Mouse (Mus musculus): ENCODE results near the gene Pwwp2a.

Pwwp2a gene

GRCm38 (mm10) chr11:43712178-43712577 lies 30.4 kb downstream of the Pwwp2a start:
- intact Hi-C loops (cut with DNase I): no loop called here

- intact Hi-C loops (cut with DNase I): no loop called here
These were observed 41.6 kb downstream of the Pwwp2a start for GRCm38 (mm10) chr11:43723411-43723810.

GRCm38 (mm10) chr11:43727796-43728195 lies 46.0 kb downstream of the Pwwp2a start:
- intact Hi-C loops (cut with DNase I): no loop called here

GRCm38 (mm10) chr11:43728737-43729301 lies 47.0 kb downstream of the Pwwp2a start:
- intact Hi-C loops (cut with DNase I): no loop called here

- intact Hi-C loops (cut with DNase I): no loop called here
These were observed 65.7 kb downstream of the Pwwp2a start, which contains the start of gene Ttc1 for GRCm38 (mm10) chr11:43747233-43748226. Gene Ttc1 (minus strand): TSS chr11:43748008.

GRCm38 (mm10) chr11:43751542-43751941 lies 69.7 kb downstream of the Pwwp2a start:
- intact Hi-C loops (cut with DNase I): no loop called here

- intact Hi-C loops (cut with DNase I): no loop called here
These were observed 72.8 kb downstream of the Pwwp2a start for GRCm38 (mm10) chr11:43754568-43754967.

- intact Hi-C loops (cut with DNase I): no loop called here
These were observed 73.6 kb downstream of the Pwwp2a start for GRCm38 (mm10) chr11:43755411-43755810.

GRCm38 (mm10) chr11:43758436-43758835 lies 76.6 kb downstream of the Pwwp2a start:
- intact Hi-C loops (cut with DNase I): no loop called here

- intact Hi-C loops (cut with DNase I): loop anchor here (10.0 kb wide), 1 partner anchor 688 kb away; no protein-coding TSS in a partner anchor
These were observed 85.3 kb downstream of the Pwwp2a start for GRCm38 (mm10) chr11:43766922-43767648.

- intact Hi-C loops (cut with DNase I): loop anchor here (10.0 kb wide), 1 partner anchor 687 kb away; no protein-coding TSS in a partner anchor
These were observed 86.0 kb downstream of the Pwwp2a start for GRCm38 (mm10) chr11:43767749-43768148.

GRCm38 (mm10) chr11:43770110-43770509 lies 88.3 kb downstream of the Pwwp2a start:
- intact Hi-C loops (cut with DNase I): no loop called here
